Mouse (Mus musculus) limb, embryonic 10.5 days (tissue): ENCODE data around the gene Pabpc6. TPM values are rescaled to one million over a fixed set of nuclear protein-coding genes. Genes with fewer than 3 reads are reported as not detected.

Source experiments
- DNase-seq: peaks from one replicate; pipeline ENCODE4 v3.0.0-alpha.2; 2017; ENCODE audit warnings: low spot score
- H3K27ac ChIP-seq: fragments of 300-500 bp; sonication (generic); 2 replicates; pipeline ENCODE4 v1.5.1; 2016; ENCODE audit warnings: mild to moderate bottlenecking
- H3K27me3 ChIP-seq: fragments of 300-500 bp; sonication (generic); 2 replicates; pipeline ENCODE4 v1.6.1; 2016; ENCODE audit warnings: low read depth, mild to moderate bottlenecking; ENCODE audit not compliant: poor library complexity, severe bottlenecking
- H3K36me3 ChIP-seq: fragments of 300-500 bp; sonication (generic); 2 replicates; pipeline ENCODE4 v1.6.1; 2016; ENCODE audit warnings: mild to moderate bottlenecking, moderate library complexity
- H3K4me1 ChIP-seq: fragments of 300-500 bp; sonication (generic); 2 replicates; pipeline ENCODE4 v1.6.1; 2016
- H3K4me3 ChIP-seq: fragments of 300-500 bp; sonication (generic); 2 replicates; pipeline ENCODE4 v1.5.1; 2016; ENCODE audit warnings: mild to moderate bottlenecking, moderate library complexity
- H3K9me3 ChIP-seq: fragments of 300-500 bp; sonication (generic); replicated peaks from 2 replicates; pipeline ENCODE4 v1.6.1; 2016; ENCODE audit warnings: mild to moderate bottlenecking
- WGBS: fragments of 180-500 bp; shearing (Covaris S2); methylation state at CpG from one replicate; pipeline ENCODE4 v1.1.7; 2016; 5-methylcytosine and 5-hydroxymethylcytosine counted together
- polyA plus RNA-seq: library from polyadenylated mRNA; unstranded; fragments of >200 nt; fragmentation: Nextera tagmentation; extraction: Ambion mirVana; gene quantifications from 2 replicates; pipeline ENCODE4 v1.2.1, GENCODE M21; 2016

The Pabpc6 gene
- polyA plus RNA-seq, 1 experiment from 2014 or later, result not detected

DNA sequence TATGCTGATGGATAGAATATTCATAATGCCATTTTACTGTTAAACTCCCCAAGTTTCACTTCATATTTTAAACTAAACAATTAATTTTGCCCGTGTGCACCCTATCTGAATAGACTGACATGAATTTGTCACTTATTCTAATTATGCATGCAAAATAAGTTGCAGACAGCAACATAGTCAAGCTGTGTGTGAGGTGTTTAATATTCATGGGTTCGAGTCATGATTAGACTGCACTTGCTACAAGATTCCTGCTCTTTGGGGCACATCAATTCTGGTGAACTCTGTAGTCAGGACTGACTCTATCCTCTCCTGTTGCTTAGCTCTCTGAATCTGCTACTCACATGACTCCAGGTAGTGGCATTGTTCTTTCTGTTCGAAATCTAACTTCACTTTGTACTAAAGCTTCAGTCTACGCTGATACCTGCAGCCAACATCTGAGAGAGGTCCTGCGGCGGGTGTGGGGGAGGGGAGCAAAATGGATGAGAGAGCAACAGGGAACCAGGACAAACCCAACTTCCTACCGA lies 25.8 kb downstream of the Pabpc6 start:
- no peak overlapping the region for H3K4me3 ChIP-seq
- H3K36me3 ChIP-seq, result no peaks in the 10 kb centered on the region
- no peak for DNase-seq
- no peak overlapping the region for H3K27ac ChIP-seq
- H3K9me3 ChIP-seq, result no peaks in the 10 kb centered on the region
- WGBS, result 85% methylated on average over 7 of the region's 7 CpGs
- H3K27me3 ChIP-seq, result no peaks in the 10 kb centered on the region
- H3K4me1 ChIP-seq, result no peaks in the 10 kb centered on the region

DNA sequence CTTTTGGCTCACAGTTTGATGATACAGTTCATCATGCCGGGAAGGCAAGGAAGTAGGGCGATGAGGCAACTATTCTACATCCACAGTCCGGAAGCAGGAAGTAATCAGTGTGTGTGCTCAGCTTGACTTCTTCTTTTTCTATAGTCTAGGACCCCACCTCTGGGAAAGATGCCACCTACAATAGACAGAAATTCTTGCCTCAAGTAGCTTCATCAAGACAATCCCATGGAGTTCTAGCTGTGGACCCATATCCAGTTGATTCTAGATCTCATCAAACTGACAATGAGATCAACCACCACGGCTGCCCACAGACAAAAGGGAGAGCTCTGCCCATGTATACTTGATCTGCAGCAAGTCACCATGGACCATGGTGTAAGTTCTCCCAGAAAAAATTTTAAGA lies 32.5 kb downstream of the Pabpc6 start:
- 93% methylated on average over 4 of the region's 4 CpGs for WGBS
- H3K27me3 ChIP-seq, result no peaks in the 10 kb centered on the region
- no peak overlapping the region for H3K4me3 ChIP-seq
- no peaks in the 10 kb centered on the region for H3K9me3 ChIP-seq
- H3K27ac ChIP-seq, result no peak overlapping the region
- DNase-seq, result no peak
- no peaks in the 10 kb centered on the region for H3K4me1 ChIP-seq
- H3K36me3 ChIP-seq, result no peaks in the 10 kb centered on the region

DNA sequence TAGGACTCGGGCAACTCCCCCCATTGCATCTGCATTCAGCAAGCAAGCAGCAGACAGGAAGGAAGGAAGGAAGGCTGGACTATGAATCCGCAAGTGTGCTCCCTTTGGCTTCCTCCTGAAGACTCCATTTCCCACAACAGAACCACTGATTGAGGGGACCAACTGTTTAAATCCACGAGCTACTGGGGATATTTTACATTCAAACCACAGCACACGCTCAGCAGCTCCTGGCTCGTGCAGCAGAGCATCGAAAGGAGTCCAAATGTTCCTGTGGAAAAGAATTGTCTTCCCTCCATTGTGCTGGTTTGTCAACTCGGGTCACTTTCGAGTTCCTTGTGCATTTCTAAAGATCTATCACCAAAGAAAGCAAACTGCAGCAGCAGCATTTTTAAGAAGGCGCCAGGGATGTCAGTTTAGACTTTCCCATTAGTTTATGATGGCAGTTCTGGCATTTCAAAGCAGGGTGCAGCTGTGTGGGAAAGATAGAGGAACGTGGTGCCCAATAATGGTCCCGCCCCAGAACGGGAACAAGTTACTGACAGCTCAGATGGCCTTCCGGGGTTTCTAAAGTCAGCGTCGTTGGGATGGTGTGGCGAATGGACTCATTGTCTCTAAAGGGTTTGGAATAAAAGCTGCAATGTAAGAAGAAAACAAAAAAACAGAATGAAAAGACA lies 36.8 kb downstream of the Pabpc6 start:
- H3K27ac ChIP-seq, result no peak overlapping the region
- H3K9me3 ChIP-seq, result no peaks in the 10 kb centered on the region
- H3K36me3 ChIP-seq, result no peaks in the 10 kb centered on the region
- no peaks in the 10 kb centered on the region for H3K4me1 ChIP-seq
- H3K27me3 ChIP-seq, result no peaks in the 10 kb centered on the region
- no peak for DNase-seq
- H3K4me3 ChIP-seq, result no peak overlapping the region
- WGBS, result 82% methylated on average over 16 of the region's 16 CpGs

DNA sequence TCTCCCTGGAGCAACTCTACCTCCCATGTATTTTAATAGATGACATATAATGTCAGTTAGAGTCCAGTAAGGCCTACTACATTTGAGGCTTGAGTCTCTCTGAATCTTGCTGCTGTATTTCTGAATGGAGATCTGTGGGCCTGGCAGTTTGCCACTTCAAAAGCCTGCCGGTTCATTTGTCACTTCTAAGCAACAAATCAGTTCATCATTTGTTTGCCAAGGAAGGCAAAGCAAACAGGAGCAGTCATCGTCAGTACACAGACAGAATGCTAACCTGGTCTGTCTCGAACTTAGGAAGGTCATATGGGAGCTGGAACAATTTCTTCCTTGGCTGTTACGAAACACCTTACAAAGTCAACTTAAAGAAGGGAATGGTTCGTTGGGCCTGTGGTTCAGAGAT lies 37.4 kb downstream of the Pabpc6 start:
- DNase-seq, result no peak
- Histone ChIP-seq H3K36me3 (no peaks in the 10 kb centered on the region), H3K27me3 (no peaks in the 10 kb centered on the region), H3K4me3 (no peak overlapping the region), H3K9me3 (no peaks in the 10 kb centered on the region), H3K4me1 (no peaks in the 10 kb centered on the region), H3K27ac (no peak overlapping the region)
- WGBS, result 74% methylated on average over 5 of the region's 5 CpGs

DNA sequence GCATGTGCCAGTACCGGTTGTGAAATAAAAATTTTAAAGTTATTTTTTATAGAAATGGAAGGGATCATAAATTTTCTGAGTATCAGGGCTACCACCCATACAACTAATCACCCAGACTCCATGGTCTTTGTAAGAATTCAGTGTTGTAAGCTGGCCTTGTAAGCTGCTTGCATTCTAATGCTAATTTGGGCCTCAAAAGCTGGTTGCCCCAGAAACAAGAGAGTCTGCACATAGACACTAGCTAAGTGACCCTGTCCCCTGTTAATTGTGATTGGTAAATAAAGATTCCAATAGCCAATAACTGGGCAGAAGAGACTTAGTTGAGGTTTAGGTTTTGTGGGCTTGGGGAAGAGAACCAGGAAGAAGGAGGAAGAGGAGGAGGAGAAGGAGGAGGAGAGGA lies 38.4 kb downstream of the Pabpc6 start:
- Histone ChIP-seq H3K27ac (no peak overlapping the region), H3K9me3 (no peaks in the 10 kb centered on the region)

DNA sequence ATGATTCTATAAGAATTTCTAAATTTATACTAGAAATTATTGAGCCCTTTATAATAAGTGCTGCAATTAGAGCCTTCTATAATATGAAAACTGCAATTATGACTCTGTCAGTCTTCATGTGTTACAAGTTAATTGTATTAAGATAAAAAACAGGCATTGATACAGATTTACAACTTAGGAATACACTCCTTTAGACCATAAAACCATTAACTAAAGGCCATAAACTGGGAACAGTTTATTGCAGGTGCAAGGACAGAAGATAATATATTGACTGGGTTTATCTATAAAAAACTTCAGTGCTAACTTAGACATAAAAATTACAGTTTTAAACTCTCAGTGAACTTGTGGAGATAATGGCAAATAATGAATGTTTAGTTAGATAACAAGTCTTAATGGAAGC lies 42.5 kb downstream of the Pabpc6 start:
- no peak overlapping the region for H3K27ac ChIP-seq
- no peak overlapping the region for H3K4me3 ChIP-seq
- no peaks in the 10 kb centered on the region for H3K9me3 ChIP-seq
- no peak for DNase-seq
- H3K36me3 ChIP-seq, result no peaks in the 10 kb centered on the region
- H3K4me1 ChIP-seq, result no peaks in the 10 kb centered on the region
- no peaks in the 10 kb centered on the region for H3K27me3 ChIP-seq

More for the DNA sequence above, 38.4 kb downstream of the Pabpc6 start:
- no peaks in the 10 kb centered on the region for H3K4me1 ChIP-seq
- 82% methylated on average over 1 of the region's 1 CpGs for WGBS
- no peak for DNase-seq
- no peaks in the 10 kb centered on the region for H3K27me3 ChIP-seq
- H3K4me3 ChIP-seq, result no peak overlapping the region
- H3K36me3 ChIP-seq, result no peaks in the 10 kb centered on the region

Other genes starting within 250 kb of the Pabpc6 start
- gene Gm17728, start 247.7 kb downstream of the Pabpc6 start, polyA plus RNA-seq, result not detected in 2 replicates